Mouse (Mus musculus): Measurements from ENCODE around the gene Dhrs7b. TPM values are rescaled to one million over a fixed set of nuclear protein-coding genes. Genes with fewer than 3 reads are reported as not detected.

Gene Dhrs7b
- polyA plus RNA-seq, 1 experiment from 2014 or later, result 40.9 TPM

Other genes with a start within 250 kb of the Dhrs7b start
- gene Llgl1, start 130.9 kb upstream of the Dhrs7b start, polyA plus RNA-seq (2016; fragmentation: Nextera tagmentation; extraction: Ambion mirVana), result 51.0 and 57.7 TPM in 2 replicates
- gene Flii, start 103.4 kb upstream of the Dhrs7b start, polyA plus RNA-seq (2016; fragmentation: Nextera tagmentation; extraction: Ambion mirVana), result 80.4 and 103 TPM in 2 replicates
- 18.1 and 21.9 TPM in 2 replicates for gene Mief2, start 102.2 kb upstream of the Dhrs7b start, polyA plus RNA-seq (2016; fragmentation: Nextera tagmentation; extraction: Ambion mirVana)
- gene Top3a, start 53.3 kb upstream of the Dhrs7b start, polyA plus RNA-seq (2016; fragmentation: Nextera tagmentation; extraction: Ambion mirVana), result 16.0 and 17.8 TPM in 2 replicates
- gene Smcr8, start 53.1 kb upstream of the Dhrs7b start, polyA plus RNA-seq (2016; fragmentation: Nextera tagmentation; extraction: Ambion mirVana), result 6.5 and 6.7 TPM in 2 replicates
- 60.9 and 82.5 TPM in 2 replicates for gene Shmt1, start 18.9 kb upstream of the Dhrs7b start, polyA plus RNA-seq (2016; fragmentation: Nextera tagmentation; extraction: Ambion mirVana)
- 77.3 and 80.5 TPM in 2 replicates for gene Tmem11, start 48.6 kb downstream of the Dhrs7b start, polyA plus RNA-seq (2016; fragmentation: Nextera tagmentation; extraction: Ambion mirVana)
- 25.5 and 28.6 TPM in 2 replicates for gene Natd1, start 84.1 kb downstream of the Dhrs7b start, polyA plus RNA-seq (2016; fragmentation: Nextera tagmentation; extraction: Ambion mirVana)
- gene Map2k3, start 101.4 kb downstream of the Dhrs7b start, polyA plus RNA-seq (2016; fragmentation: Nextera tagmentation; extraction: Ambion mirVana), result 86.5 and 91.3 TPM in 2 replicates
- 1.4 and 1.7 TPM in 2 replicates for gene Kcnj12, start 191.9 kb downstream of the Dhrs7b start, polyA plus RNA-seq (2016; fragmentation: Nextera tagmentation; extraction: Ambion mirVana)

Data from heart, embryonic 10.5 days (tissue).